Mouse (Mus musculus): ENCODE data around the gene Scap. TPM values are rescaled to one million over a fixed set of nuclear protein-coding genes. Genes with fewer than 3 reads are reported as not detected.
"Not testable (repeated sequence)": the region's sequence is repeated elsewhere in the genome, so short reads cannot be mapped to it uniquely, and the experiment has no call there.

Gene Scap
- polyA plus RNA-seq, 1 experiment from 2014 or later, result 57.8 TPM

- Histone ChIP-seq H3K4me3 (ENCODE audit: low read length) (no peak overlapping the region), H3K27me3 (replicated peaks; ENCODE audit: control insufficient read depth, insufficient read depth, low read length) (no peaks in the 10 kb centered on the region), H3K4me2 (ENCODE audit: low read length) (no peak overlapping the region), H3K9ac (ENCODE audit: low read depth, low read length) (no peak overlapping the region), H3K27ac (ENCODE audit: low read depth, low read length) (no peak overlapping the region), H3K4me1 (ENCODE audit: control insufficient read depth, insufficient read depth, low read depth, low read length) (no peaks in the 10 kb centered on the region), H3K9me3 (ENCODE audit: control insufficient read depth, low read length) (no peaks in the 10 kb centered on the region), H3K36me3 (ENCODE audit: control insufficient read depth, insufficient read depth, low read length) (peaks cover 68% of the 10 kb centered on the region)
- WGBS, result 94% methylated on average over 7 of the region's 7 CpGs
- no peak for ATAC-seq
Observed at GRCm38 (mm10) chr9:110388011-110388410, 54.9 kb downstream of the Scap start.

- Histone ChIP-seq H3K36me3 (ENCODE audit: control insufficient read depth, insufficient read depth, low read length) (peaks cover 51% of the 10 kb centered on the region), H3K9ac (ENCODE audit: low read depth, low read length) (no peak overlapping the region), H3K9me3 (ENCODE audit: control insufficient read depth, low read length) (no peaks in the 10 kb centered on the region), H3K4me2 (ENCODE audit: low read length) (no peak overlapping the region), H3K4me3 (ENCODE audit: low read length) (no peak overlapping the region), H3K27ac (ENCODE audit: low read depth, low read length) (no peak overlapping the region), H3K27me3 (replicated peaks; ENCODE audit: control insufficient read depth, insufficient read depth, low read length) (no peaks in the 10 kb centered on the region), H3K4me1 (ENCODE audit: control insufficient read depth, insufficient read depth, low read depth, low read length) (no peaks in the 10 kb centered on the region)
- no peak for ATAC-seq
- 93% methylated on average over 3 of the region's 3 CpGs for WGBS
Observed at GRCm38 (mm10) chr9:110390843-110391242, 57.8 kb downstream of the Scap start.

GRCm38 (mm10) chr9:110393295-110393694 is 60.2 kb downstream of the Scap start:
- H3K27me3 ChIP-seq (replicated peaks; ENCODE audit: control insufficient read depth, insufficient read depth, low read length), result no peaks in the 10 kb centered on the region
- H3K4me1 ChIP-seq (ENCODE audit: control insufficient read depth, insufficient read depth, low read depth, low read length), result no peaks in the 10 kb centered on the region
- no peak overlapping the region for H3K4me2 ChIP-seq (ENCODE audit: low read length)
- no peak overlapping the region for H3K4me3 ChIP-seq (ENCODE audit: low read length)
- no peaks in the 10 kb centered on the region for H3K9me3 ChIP-seq (ENCODE audit: control insufficient read depth, low read length)
- 84% methylated on average over 4 of the region's 4 CpGs for WGBS
- H3K27ac ChIP-seq (ENCODE audit: low read depth, low read length), result no peak overlapping the region
- peaks cover 31% of the 10 kb centered on the region for H3K36me3 ChIP-seq (ENCODE audit: control insufficient read depth, insufficient read depth, low read length)
- H3K9ac ChIP-seq (ENCODE audit: low read depth, low read length), result no peak overlapping the region
- no peak for ATAC-seq

GRCm38 (mm10) chr9:110400650-110401049 is 67.6 kb downstream of the Scap start:
- ATAC-seq, result no peak
- Histone ChIP-seq H3K4me2 (ENCODE audit: low read length) (no peak overlapping the region), H3K27me3 (replicated peaks; ENCODE audit: control insufficient read depth, insufficient read depth, low read length) (no peaks in the 10 kb centered on the region), H3K9me3 (ENCODE audit: control insufficient read depth, low read length) (no peaks in the 10 kb centered on the region), H3K27ac (ENCODE audit: low read depth, low read length) (no peak overlapping the region), H3K36me3 (ENCODE audit: control insufficient read depth, insufficient read depth, low read length) (peaks cover 2% of the 10 kb centered on the region; the same call in 1 of the 2 replicates), H3K4me1 (ENCODE audit: control insufficient read depth, insufficient read depth, low read depth, low read length) (peaks cover 2% of the 10 kb centered on the region), H3K9ac (ENCODE audit: low read depth, low read length) (no peak overlapping the region), H3K4me3 (ENCODE audit: low read length) (no peak overlapping the region)
- 83% methylated on average over 5 of the region's 5 CpGs for WGBS

- Histone ChIP-seq H3K4me1 (ENCODE audit: control insufficient read depth, insufficient read depth, low read depth, low read length) (peaks cover 15% of the 10 kb centered on the region), H3K9me3 (ENCODE audit: control insufficient read depth, low read length) (no peaks in the 10 kb centered on the region), H3K9ac (ENCODE audit: low read depth, low read length) (no peak overlapping the region), H3K36me3 (ENCODE audit: control insufficient read depth, insufficient read depth, low read length) (no peaks in the 10 kb centered on the region), H3K4me3 (ENCODE audit: low read length) (no peak overlapping the region), H3K4me2 (ENCODE audit: low read length) (no peak overlapping the region), H3K27ac (ENCODE audit: low read depth, low read length) (no peak overlapping the region), H3K27me3 (replicated peaks; ENCODE audit: control insufficient read depth, insufficient read depth, low read length) (no peaks in the 10 kb centered on the region)
- 100% methylated on average over 2 of the region's 2 CpGs for WGBS
- ATAC-seq, result no peak
Observed at GRCm38 (mm10) chr9:110402731-110403130, 69.6 kb downstream of the Scap start.

- peaks cover 15% of the 10 kb centered on the region for H3K4me1 ChIP-seq (ENCODE audit: control insufficient read depth, insufficient read depth, low read depth, low read length)
- H3K9ac ChIP-seq (ENCODE audit: low read depth, low read length); H3K4me2 ChIP-seq (ENCODE audit: low read length); H3K9me3 ChIP-seq (ENCODE audit: control insufficient read depth, low read length); H3K36me3 ChIP-seq (ENCODE audit: control insufficient read depth, insufficient read depth, low read length); H3K4me3 ChIP-seq (ENCODE audit: low read length); H3K27me3 ChIP-seq (replicated peaks; ENCODE audit: control insufficient read depth, insufficient read depth, low read length); ATAC-seq; H3K27ac ChIP-seq (ENCODE audit: low read depth, low read length): not testable (repeated sequence)
- 92% methylated on average over 4 of the region's 4 CpGs for WGBS
Observed at GRCm38 (mm10) chr9:110403240-110403639, 70.2 kb downstream of the Scap start.

GRCm38 (mm10) chr9:110407311-110408098 is 74.4 kb downstream of the Scap start:
- WGBS, result 2% methylated on average over 40 of the region's 41 CpGs
- H3K9ac ChIP-seq (ENCODE audit: low read depth, low read length), result peak overlapping the region; percentile 92
- H3K27me3 ChIP-seq (replicated peaks; ENCODE audit: control insufficient read depth, insufficient read depth, low read length), result no peaks in the 10 kb centered on the region
- H3K4me2 ChIP-seq (ENCODE audit: low read length), result peak overlapping the region; percentile 76
- ATAC-seq, result peak; percentile 73
- peak overlapping the region; percentile 85 for H3K27ac ChIP-seq (ENCODE audit: low read depth, low read length)
- H3K9me3 ChIP-seq (ENCODE audit: control insufficient read depth, low read length), result no peaks in the 10 kb centered on the region
- peaks cover 20% of the 10 kb centered on the region for H3K4me1 ChIP-seq (ENCODE audit: control insufficient read depth, insufficient read depth, low read depth, low read length)
- peak overlapping the region; percentile 95 for H3K4me3 ChIP-seq (ENCODE audit: low read length)
- no peaks in the 10 kb centered on the region for H3K36me3 ChIP-seq (ENCODE audit: control insufficient read depth, insufficient read depth, low read length)

- under 1% methylated on average over 33 of the region's 39 CpGs for WGBS
- H3K27ac ChIP-seq (ENCODE audit: low read depth, low read length), result peak within 1 kb of the TSS; percentile 85
- no peaks in the 10 kb centered on the region for H3K36me3 ChIP-seq (ENCODE audit: control insufficient read depth, insufficient read depth, low read length)
- ATAC-seq, result peak; percentile 97
- H3K4me1 ChIP-seq (ENCODE audit: control insufficient read depth, insufficient read depth, low read depth, low read length), result peaks cover 20% of the 10 kb centered on the region
- H3K9ac ChIP-seq (ENCODE audit: low read depth, low read length), result peak within 1 kb of the TSS; percentile 92
- H3K4me3 ChIP-seq (ENCODE audit: low read length), result peak within 1 kb of the TSS; percentile 95
- no peaks in the 10 kb centered on the region for H3K9me3 ChIP-seq (ENCODE audit: control insufficient read depth, low read length)
- no peaks in the 10 kb centered on the region for H3K27me3 ChIP-seq (replicated peaks; ENCODE audit: control insufficient read depth, insufficient read depth, low read length)
- H3K4me2 ChIP-seq (ENCODE audit: low read length), result peak within 1 kb of the TSS; percentile 78
Observed at GRCm38 (mm10) chr9:110408099-110408773, 75.1 kb downstream of the Scap start, which contains the start of gene Ptpn23. Gene Ptpn23 (minus strand): TSS chr9:110408213.
